Mouse (Mus musculus) cerebellum, postnatal 14 days (tissue): ENCODE measurements at regions not wholly inside any gene's neighbourhood (a gene's known extent, or its start where the extent isn't known, plus 50 kb on each side); places are given as distances from the start of the nearest gene placed in this dataset.

Experiments
- DNase-seq, 2 experiments: peaks; one replicate each; pipeline ENCODE4 v3.0.0; 2021; ENCODE audit warnings: mixed read lengths in 2 of 2

DNA sequence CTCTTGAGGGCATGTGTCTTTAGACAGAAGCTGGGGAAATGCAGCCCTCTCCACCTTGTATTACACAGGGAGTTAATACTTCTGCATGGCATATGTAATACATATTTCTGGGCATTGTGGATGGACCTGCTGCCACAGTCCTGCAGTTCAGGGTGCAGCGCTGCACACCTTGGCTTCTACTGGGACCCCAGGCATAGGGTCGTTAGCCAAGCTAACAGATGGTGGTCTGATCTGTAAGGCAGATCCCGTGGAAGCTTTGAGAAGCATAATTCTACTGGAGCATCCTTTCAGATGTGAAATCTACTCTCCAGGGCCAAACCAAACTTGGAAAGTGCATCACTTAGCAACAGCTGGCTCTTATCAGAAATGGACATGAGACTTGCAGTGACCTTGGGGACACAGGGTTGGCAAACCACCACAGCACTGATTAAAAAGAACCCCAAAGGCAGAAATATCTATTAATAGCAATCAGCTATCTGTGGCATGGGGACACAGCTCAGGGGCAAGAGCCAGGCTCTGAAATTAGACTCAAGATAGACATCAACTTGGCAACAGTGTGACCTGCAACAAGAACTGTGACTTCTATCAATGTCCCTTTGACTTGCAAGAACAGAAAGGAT is 155.0 kb downstream of the Drd1 start:
- DNase-seq: peak; percentile 24 to 63

DNA sequence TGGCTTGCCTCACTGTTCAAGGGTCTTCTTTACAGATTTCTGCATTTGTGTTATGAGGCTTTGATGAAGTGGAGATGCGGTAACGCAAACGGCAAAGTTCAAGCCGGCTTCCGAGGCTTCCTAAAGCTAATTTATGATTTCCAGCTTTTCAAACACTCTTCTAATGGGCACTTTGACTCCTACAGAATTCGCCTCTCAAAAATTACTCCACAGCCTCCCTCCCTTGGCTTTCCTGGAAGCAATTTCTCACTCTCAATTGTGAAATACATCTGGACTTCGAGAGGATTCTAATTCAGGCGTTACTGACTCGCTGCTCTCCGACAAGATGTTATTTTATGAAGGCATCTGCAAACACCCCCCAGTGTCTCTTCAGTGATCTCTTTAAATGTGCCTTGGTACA is 157.2 kb downstream of the Drd1 start:
- DNase-seq: no peak

DNA sequence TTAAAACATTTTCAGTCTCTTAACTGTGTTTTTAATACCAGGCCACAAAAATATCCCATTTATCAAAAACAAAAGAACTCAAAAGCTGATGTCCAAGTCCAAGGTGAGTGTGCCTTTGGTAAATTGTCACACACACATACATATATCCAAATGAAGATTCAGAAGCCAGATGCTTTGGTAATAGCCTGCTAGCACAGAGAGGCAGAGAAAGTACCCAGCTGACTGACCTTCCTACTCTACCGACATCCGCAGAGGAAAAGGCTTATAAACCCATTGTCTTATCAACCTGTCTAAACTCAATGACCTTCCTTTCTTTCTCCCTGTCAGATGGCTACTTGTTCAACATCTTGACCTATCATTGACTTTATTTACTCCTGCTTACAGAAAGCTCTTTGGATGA is 158.3 kb downstream of the Drd1 start:
- DNase-seq: no peak

DNA sequence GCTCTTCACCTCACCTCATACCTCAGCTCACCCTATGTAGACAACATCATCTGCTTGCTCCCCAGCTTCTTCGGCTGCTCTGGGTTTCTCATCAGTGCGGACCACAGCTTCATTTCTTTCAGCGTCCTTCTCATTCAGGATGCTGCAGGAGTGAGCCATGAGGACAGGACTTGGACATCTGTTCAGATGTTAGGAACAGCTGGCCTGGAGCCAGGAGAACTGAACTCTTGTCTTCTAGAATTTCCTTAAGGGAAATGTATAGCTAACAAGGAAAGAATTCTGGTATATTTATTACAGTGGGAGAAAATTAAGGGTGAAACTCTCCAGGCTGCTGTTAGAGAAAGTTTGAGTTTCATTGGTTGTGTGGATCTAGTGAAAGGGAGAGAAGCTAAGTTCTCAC is 167.1 kb downstream of the Drd1 start:
- DNase-seq: no peak

DNA sequence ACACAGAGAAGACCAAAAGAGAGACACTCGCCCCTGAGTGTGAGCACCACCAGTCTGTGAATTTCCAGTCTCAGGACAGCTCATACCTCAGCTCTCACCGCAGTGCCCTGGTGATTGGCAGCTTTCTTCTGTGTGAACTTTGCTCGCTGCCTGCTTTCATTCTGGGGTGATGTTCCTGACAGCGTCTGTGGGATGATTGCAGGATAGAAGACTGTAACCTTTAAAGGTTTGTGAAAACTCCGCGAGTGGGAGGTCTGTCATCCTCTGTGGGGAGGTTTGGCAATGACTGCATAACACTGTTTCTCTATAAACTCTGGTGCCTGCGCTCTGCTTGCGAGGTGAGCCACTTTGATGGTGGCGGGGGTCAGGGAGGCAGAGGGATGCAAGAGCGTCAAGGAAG is 169.7 kb downstream of the Drd1 start:
- no peak for DNase-seq

DNA sequence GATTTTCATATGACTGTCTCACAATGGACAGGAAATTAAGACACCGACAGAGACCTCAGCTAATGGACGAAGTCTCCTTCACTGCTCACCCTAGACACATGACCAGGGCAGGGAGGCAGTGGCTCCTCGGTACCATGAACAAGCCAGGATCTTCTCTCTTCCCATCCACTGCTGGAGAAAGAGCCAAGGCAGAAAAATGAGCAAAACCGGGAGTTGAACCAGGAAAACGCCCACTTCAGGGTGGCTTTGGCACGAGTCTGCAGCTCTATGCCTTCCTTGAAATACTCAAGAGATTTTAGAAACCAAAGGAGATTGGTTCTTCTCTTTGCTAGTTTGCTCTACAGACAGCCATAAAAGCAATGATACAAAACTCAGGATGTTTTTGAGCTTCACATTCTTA is 172.3 kb downstream of the Drd1 start:
- DNase-seq: no peak

DNA sequence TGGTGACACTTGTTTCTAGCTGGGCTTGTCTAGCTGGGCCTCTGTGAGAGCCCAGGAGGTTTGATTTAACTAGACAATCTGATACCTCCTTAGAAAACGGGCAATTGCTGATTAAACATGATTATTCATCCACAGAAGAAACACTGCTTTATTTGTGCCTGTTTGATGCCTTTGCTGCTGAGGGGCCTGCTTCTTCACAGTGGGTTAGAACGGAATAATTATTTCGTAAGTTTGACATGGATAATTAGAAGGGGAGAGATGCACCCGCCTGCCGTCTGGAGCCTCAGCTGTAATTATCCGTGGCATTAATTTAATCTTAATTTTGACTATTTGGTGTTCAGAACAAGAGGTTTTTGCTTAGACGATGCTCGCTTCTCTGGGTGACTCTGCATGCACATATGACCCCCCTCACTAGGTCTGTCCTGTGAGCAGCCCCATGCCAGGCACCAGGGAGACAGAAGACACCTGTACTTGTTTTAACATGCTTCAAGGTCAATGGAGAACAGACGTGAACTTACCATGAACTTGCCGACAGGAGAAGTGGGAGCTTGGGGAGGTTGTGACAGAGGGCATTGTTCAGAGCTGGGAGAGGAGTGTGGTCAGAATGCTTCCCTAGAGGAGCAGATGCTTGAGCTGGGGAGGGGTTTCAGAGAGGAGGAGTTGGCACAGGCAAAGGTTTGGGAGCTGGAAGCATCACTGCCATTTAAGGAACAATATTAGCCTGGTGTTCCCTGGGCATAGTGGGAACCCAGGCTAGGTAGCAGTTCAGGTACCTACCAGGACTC is 174.8 kb downstream of the Drd1 start:
- no peak for DNase-seq

DNA sequence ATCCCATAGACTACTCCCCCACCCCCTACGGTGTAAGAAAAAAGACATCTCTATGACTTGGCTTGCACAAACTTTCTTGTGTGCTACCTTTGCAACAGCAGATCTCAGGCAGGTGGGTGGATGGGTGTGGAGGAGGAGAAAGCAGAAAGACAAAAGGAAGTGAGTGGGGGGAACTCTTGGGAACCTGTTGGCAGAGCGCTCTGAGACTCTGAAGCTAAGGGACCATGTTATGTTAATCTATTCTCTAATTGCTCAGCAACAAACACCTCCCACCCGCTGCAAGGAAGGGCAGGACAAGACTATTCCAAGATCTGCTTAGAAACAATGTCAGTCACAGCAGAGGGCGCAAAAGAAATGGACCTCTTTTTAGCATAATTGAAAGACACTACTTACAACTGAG is 180.0 kb downstream of the Drd1 start:
- DNase-seq: no peak

DNA sequence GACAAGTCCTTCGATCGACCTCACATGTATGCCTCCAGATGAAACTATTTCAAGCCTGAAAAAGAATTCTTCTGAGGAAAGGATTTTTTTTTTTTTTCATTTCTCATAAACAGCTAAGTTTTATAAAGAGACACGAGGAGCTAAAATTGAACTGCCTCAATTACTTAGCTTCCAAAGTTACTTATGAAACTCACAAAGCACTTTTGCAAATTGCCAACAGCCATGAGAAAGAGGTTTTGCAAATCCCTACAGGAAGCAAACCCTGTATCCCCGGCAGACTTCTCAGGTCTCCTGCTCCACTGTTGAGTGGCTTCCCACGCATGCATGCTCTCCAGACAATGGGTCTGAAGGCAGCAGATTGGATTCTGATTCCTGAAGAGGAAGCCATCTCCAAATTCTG is 190.2 kb downstream of the Drd1 start:
- DNase-seq: no peak

DNA sequence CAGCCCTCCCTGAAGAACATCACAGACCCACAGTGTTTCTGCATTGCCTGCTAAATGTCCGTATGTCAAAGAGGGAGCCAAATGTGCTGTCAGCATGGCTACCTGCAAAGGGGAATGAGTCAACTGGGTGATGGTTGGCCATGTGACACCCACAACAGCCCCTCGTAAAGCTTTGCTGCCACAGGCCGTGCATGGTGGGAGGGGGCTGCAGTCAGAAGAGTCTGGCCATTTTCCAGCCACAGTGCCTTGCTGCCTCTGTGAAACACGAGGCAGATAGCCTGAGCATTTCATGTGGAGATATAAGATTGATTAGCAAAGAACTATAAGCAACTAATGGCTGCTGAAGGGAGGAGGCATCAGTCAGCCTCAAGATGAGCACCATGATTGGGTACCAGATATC is 193.2 kb downstream of the Drd1 start:
- DNase-seq: peak; percentile 45 to 54

DNA sequence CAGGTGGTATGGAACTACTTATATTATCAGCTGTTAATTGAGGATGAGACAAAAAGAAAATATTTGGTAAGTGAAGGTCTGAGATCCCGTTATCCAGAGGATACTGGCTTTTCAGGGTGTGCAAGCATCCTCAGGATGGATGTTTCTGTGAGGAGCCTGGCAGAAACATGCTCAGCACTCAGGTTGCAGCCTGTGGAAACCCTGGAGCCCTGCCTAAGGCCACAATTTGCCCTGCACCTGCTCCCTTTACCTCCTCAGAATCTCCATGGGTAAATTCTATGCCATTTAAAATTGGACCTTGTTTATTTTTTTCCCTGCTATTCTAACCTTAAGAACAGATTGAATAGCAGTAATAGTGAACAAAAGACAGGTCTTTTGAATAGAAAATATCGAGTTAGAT is 201.3 kb downstream of the Drd1 start:
- DNase-seq: peak; percentile 35 to 37

DNA sequence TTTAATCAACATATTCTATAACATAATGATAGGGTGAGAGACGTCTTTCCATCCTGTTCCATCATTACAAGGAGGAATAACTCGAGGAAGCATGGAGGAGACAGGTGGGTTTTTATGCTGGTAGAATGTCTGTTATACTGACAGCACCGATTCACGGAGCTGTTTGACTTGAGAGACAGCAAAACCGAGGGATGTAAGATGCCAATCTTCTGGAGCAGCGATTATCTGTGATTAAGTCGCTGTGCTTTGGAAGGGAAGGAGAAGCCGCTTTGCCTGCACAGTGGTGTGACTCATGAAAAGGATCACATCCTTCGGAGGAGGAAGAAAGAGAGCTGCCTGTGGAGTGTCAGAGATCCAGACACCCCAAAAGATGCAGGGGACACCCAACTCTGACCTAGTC is 205.4 kb downstream of the Drd1 start:
- no peak for DNase-seq

DNA sequence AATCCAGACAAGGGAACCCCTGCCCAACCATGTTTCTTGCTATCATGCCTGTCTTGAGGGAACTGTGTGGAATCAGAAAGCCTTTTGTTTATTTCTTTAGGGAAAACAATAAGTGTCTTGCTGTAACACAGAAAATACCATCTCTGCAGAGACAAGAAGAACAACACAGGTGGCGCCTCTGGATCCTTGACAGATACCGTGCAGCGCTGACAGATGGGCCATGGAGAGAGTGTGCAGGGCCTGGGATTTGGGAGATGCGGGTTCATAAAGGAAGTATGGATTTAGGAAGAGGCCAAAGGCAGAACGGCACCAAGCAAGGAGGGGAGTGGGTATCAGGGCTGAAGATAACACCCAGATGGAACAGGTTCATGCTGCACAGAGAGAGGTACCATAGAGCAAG is 209.3 kb downstream of the Drd1 start:
- DNase-seq: peak; percentile 77 to 79

DNA sequence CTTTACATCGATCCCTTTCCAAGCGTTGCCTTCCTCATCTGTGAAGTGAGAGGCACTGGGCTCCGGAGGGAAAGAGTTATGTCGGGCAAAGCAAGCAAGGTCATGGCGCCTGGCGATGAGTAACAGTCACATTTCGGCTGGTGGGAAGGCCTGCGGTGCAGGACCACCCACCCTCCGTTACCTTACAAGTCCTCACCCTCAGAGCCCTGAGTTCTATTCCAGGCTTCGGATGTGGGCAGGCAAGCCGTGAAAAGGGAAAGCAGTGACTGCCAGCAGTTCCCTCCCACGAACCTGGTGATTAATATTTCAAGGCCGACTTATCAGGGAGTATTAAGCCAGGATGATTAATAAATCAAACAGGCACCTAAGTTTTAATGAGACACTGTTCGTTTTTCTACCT is 209.7 kb downstream of the Drd1 start:
- DNase-seq: no peak

DNA sequence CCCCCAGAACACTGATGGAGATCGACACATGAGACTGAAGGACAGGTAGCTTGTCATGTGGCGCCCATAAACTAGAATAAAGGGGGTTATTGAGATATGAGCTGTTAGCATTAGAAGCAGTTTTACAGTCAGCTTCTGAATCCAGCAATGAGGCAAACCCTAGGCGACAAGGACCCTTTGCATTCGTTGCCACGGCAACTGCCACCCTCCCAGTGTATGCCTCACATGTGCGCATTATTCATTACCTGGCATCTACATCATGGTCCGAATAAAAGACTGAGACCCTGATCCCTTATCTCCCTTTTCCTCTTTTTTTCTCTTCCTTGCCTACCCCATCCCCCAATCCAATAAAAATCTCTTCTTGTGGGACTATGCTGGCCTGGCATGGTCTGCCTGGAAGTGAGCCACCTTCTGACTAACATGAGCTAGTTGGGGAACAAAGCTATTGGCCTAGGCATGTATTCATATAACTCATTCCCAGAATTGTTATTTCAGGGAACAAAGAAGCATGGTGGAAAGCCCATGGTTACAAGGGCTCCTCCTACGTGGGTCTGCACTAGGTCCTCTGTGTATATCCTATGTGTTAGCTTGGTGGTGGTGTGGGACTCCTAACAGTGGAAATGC is 229.4 kb downstream of the Drd1 start:
- peak in 1 of 2 experiments; percentile 24 for DNase-seq

DNA sequence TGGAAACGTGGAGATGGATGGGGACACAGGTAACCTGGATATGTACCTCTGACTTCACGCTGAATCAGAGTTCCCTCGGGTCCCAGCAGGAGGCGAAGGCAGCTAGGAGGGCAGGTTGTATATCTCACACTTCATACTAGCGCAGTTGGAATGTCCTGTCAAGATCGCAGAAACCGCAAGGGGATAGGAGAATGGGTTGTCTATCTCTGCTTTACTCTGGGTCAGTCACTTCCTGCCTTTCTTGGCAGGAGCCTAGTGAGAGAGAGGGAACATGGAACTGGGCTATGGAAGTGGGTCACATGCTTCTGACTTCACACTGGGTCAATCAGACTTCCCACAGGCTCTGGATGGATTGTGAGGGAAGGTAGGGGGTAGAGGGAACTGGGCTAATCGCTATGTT is 233.4 kb downstream of the Drd1 start:
- DNase-seq: no peak

DNA sequence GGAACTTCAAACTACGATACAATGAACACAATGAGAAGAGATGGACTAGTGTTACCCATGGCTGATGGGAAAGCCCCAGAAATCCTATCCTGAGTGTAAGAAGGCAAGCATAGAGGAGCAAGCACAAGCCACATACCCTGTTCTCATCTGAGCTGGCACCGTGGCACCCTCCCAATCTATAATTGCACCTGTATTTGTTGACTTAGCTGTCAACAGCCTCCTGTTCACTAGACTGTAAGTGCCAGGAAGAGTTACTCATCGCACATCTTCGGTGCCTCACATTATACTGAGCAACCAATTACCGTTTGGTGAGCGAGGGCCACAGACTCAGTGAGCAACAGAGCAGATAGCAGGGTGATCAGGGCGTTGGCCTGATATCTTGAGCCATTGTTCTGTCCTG is 239.9 kb downstream of the Drd1 start:
- DNase-seq: no peak

DNA sequence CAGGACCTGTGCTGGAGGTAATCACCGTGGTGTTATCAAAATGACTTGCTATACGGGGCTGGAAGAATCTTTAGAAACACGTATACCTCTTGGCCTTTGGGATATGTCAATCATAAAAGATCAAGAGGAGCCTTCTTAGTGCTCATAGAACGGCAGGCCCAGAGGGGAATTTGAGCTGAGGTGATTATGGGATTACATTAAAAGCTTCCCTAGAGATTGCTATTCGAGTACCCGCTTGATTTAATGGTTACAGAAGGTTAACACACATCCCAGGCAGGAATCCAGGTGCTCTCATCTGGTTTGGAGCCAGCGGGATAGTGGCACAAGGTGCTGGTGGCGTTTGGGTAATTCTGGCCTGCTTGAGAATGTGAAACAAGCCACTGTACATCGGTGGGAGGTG is 241.4 kb downstream of the Drd1 start:
- DNase-seq: no peak

DNA sequence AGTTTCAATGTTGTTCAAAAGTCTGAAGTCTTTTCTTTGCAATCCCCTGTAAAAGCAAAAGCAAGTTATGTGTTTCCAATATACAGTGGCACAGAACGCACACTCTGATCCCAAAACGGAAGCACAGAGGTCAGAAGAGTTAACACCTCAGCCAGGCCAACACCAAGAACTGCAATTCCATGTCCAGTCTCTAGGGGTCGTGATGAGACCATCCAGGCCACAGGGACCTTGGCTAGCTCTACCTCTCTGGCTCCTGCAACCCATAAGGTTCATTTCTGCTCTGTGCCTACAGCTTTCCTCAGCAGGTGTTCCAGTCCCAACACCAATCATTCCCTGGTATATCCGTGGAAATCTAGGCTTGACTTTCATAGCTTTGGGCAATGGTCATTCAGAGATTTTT is 243.6 kb downstream of the Drd1 start:
- peak; percentile 80 to 84 for DNase-seq

DNA sequence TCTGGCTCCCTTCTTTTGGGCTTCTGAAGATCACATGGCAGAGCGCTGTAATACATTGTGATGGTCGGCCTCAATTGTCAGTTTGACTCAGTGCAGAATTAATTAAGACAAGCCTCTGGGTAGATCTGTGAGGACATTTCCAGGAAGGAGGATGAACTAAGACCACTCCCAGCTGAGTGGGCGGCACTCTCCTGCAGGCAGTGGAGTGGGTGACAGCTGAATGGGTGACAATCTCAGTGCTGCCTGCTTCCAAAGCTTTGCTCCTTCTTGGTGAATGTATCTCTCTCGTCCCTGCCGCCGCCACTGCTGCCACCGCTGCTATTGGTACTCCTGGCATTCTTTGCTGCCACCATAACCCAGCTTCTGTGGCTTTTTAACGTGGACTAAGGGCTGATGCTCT is 244.4 kb downstream of the Drd1 start:
- no peak for DNase-seq

DNA sequence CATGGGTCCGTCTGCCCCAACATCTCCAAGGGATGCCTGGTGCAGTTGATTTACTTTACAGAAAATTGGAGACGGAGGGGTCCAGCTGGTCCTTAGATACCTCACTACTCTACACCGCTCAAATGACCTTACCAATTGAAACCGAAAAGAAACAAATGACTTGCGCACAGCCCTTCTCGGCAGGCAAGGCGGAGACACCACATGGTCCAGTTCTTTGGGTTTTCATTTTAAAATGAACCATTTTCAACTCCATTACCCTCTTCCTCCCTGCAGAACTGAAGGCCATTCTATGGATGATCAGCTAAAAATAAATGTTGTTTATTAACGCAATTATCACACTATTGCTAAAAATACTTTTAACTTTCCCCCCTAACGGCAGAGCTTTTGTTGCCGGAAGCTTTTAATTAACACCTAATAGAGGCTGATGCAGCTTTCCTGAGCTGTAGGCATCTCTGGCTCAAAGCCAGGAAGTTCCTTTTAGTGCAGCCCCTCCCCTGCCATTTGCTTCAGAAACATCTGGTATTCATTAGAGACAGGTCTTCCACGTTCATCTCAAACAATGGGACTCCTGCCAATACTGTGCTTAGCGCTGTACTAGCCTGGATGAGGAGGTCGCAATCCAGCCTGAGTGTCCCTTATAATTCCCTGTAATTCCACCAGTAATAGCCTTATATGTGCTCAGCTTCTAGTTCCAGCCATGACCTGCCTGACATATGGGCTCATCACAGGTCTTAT is 247.5 kb downstream of the Drd1 start:
- no peak for DNase-seq

DNA sequence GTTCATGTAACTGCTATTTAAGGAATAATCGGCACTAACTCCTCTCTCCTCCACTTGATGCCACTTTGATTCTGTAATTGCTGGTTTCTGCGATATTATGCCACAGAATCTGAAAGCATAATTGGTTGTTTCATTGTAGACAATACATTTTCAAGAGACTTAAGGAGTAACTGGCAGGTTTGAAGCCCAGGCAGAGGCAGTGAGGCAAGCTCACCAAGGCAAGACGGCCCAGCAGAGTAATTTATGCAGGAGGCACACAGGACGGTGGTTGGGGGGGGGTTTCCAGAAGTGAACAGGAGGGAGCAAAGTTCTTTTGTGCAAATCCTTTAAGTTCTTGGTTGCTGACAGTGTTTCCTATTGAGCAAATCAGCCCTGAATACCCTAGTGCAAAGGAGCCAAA is 249.6 kb downstream of the Drd1 start:
- DNase-seq: no peak

DNA sequence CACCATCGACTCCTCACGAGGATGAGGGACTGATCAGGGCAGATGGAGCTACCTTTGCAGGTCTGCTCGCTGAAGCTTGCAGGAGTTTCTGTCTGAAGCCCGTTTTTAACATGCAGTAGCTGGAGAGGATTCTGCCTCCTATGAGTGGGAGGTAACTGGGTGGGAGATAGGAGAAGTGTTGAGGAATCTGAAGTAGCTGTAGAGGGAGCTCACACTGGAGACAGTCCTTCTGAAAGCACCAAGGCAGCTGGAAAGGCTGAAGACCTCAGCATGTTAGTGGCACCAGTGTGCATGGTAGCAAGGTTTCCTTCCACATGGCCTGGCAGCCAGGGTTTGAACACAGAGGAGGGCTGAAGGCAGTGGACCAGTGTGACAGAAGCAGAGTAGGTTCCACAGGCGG is 254.5 kb downstream of the Drd1 start:
- no peak for DNase-seq

DNA sequence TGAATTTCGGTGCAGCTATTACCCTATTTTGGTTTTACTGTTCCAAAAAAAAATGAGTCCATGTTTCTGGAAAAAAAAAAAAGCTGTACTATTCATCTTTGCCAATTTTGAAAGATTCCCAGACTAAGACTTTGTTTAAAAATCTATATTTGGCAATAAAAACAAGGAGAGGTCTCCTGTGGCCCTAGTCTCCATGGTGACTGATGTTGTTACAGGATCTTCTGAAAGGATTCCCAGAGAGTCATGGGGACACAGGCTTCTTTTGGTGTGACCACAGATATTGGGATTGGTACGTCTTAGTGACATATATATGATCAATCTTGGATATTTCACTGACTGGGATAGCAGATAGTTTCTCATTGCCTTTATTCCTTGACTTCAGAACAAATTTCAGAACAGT is 266.7 kb downstream of the Drd1 start:
- no peak for DNase-seq
